Mouse (Mus musculus) colon, adult 2 months (tissue): ENCODE data around the gene Vmn1r152. TPM values are rescaled to one million over a fixed set of nuclear protein-coding genes. Genes with fewer than 3 reads are reported as not detected.

Experiments used
- polyA plus RNA-seq: library from polyadenylated mRNA; depleted of rRNA; stranded (reverse); fragments of >200 nt; gene quantifications from 2 replicates; pipeline ENCODE4 v1.2.3, GENCODE M21; 2012; rRNA removed

Vmn1r152 gene
- polyA plus RNA-seq: not detected in 2 replicates

GRCm38 (mm10) chr7:22522667-22523066, at the start of gene Vmn1r152:
Vmn1r152 (plus strand) TSS chr7:22522967.

GRCm38 (mm10) chr7:22499578-22499977, 23.2 kb upstream of the Vmn1r152 start, which contains the start of gene Vmn1r151:
Vmn1r151 (minus strand) TSS chr7:22499678.

GRCm38 (mm10) chr7:22534787-22535186, 12.0 kb downstream of the Vmn1r152 start, which contains the start of gene Gm8677:
Gm8677 (minus strand) TSS chr7:22534887.

GRCm38 (mm10) chr7:22565243-22565642, 42.5 kb downstream of the Vmn1r152 start, which contains the start of gene Gm4201:
Gm4201 (minus strand) TSS chr7:22565343.

Other genes starting within 250 kb of the Vmn1r152 start
- not detected in 2 replicates for gene Gm4187, start 193.2 kb upstream of the Vmn1r152 start, polyA plus RNA-seq
- gene Gm8660, start 151.9 kb upstream of the Vmn1r152 start, polyA plus RNA-seq: not detected in 2 replicates
- gene Vmn1r148, start 109.4 kb upstream of the Vmn1r152 start, polyA plus RNA-seq: not detected in 2 replicates
- not detected in 2 replicates for gene Vmn1r149, start 84.7 kb upstream of the Vmn1r152 start, polyA plus RNA-seq
- not detected in 2 replicates for gene Gm10665, start 58.9 kb upstream of the Vmn1r152 start, polyA plus RNA-seq
- gene Vmn1r151, start 23.3 kb upstream of the Vmn1r152 start, polyA plus RNA-seq: not detected in 2 replicates
- gene Gm8677, start 11.9 kb downstream of the Vmn1r152 start, polyA plus RNA-seq: not detected in 2 replicates
- gene Gm4201, start 42.4 kb downstream of the Vmn1r152 start, polyA plus RNA-seq: not detected in 2 replicates
- gene Gm4565, start 65.2 kb downstream of the Vmn1r152 start, polyA plus RNA-seq: not detected in 2 replicates
- gene Vmn1r155, start 135.1 kb downstream of the Vmn1r152 start, polyA plus RNA-seq: not detected in 2 replicates
- gene Gm8693, start 169.3 kb downstream of the Vmn1r152 start, polyA plus RNA-seq: not detected in 2 replicates
- not detected in 2 replicates for gene Gm4567, start 196.7 kb downstream of the Vmn1r152 start, polyA plus RNA-seq
- not detected in 2 replicates for gene Vmn1r157, start 238.7 kb downstream of the Vmn1r152 start, polyA plus RNA-seq